Mouse (Mus musculus): ENCODE measurements around the gene Plxna4. TPM values are rescaled to one million over a fixed set of nuclear protein-coding genes. Genes with fewer than 3 reads are reported as not detected.

Gene Plxna4
- polyA plus RNA-seq, 1 experiment from 2014 or later, result 7.4 TPM

DNA sequence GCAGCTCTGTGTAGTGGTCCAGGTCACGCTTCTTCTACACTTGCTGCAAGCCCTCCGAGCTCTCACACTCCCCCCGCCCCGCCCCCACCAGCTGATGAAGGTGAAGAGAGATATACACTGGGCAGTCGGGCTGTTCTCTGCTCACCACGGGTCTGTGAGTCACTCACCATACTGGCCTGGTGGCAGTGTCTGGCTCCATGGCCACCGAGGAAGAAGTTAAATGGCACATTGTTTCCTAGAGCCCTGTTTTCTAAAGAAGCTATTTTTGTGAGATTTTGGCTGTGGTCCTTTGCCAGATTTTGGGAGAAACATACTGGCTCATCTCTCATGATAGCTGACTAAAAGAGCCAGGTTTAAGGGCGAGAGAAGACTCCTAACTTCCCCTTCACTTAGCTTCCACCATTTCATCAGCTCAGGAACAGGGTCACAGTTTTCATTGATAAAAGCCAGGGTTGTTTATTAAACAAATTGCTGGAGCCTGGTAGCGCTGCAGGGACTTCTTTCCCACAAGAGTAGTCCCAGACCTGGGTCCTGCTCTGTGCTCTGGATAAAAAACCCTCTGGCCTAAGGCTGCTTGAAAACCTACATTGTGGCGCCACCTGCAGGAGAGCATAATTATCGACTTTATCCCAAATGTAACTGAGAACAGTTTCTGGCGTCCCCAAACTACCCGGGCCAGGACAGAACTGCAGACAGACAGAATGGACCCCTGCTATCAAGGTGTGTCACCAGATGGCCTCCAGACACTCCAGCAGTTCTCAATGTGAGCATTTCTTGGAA lies 3.2 kb upstream of the Plxna4 start:
- Histone ChIP-seq H3K4me1 (ENCODE audit: control insufficient read depth, insufficient read depth, low read length) (peaks cover 6% of the 10 kb centered on the region; the same call in 1 of the 2 replicates), H3K27me3 (ENCODE audit: control insufficient read depth, insufficient read depth, low read length) (peaks cover 15% of the 10 kb centered on the region), H3K4me2 (ENCODE audit: low read depth) (no peak overlapping the region), H3K36me3 (ENCODE audit: control insufficient read depth, insufficient read depth, low read length) (no peaks in the 10 kb centered on the region), H3K9me3 (ENCODE audit: control insufficient read depth, low read length) (no peaks in the 10 kb centered on the region), H3K27ac (ENCODE audit: low read depth, low read length) (no peak overlapping the region), H3K4me3 (ENCODE audit: low read depth, low read length) (no peak overlapping the region), H3K9ac (ENCODE audit: low read length) (no peak overlapping the region)
- no peak for ATAC-seq (ENCODE audit: insufficient read depth, low FRiP score, low TSS enrichment)
- peak; percentile 73 for DNase-seq (ENCODE audit: low spot score)
- WGBS, result 41% methylated on average over 13 of the region's 13 CpGs

DNA sequence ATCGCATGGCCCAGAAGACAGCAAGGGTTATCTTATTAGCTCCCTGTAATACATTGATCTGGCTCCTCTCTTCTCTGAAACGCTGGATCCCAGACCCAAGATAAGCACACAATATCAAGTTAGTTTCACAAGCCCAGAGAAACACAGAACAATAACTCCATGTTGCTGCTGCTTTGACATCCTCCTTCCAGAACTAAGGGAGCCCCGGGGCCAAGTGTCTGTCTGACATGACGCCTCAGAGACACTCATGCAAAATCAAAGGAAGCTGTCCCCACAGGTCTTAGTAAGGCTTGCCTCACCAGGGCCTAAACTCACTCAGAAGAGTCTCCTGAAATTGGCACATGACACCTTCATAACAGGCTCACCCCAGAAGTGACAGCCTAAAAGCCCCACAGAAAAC lies 1.6 kb upstream of the Plxna4 start:
- no peaks in the 10 kb centered on the region for H3K9me3 ChIP-seq (ENCODE audit: control insufficient read depth, low read length)
- H3K27me3 ChIP-seq (ENCODE audit: control insufficient read depth, insufficient read depth, low read length), result peaks cover 18% of the 10 kb centered on the region
- no peak overlapping the region for H3K27ac ChIP-seq (ENCODE audit: low read depth, low read length)
- peaks cover 6% of the 10 kb centered on the region; the same call in 1 of the 2 replicates for H3K4me1 ChIP-seq (ENCODE audit: control insufficient read depth, insufficient read depth, low read length)
- H3K36me3 ChIP-seq (ENCODE audit: control insufficient read depth, insufficient read depth, low read length), result no peaks in the 10 kb centered on the region
- 73% methylated on average over 4 of the region's 4 CpGs for WGBS
- H3K4me3 ChIP-seq (ENCODE audit: low read depth, low read length), result no peak overlapping the region
- H3K9ac ChIP-seq (ENCODE audit: low read length), result no peak overlapping the region
- DNase-seq (ENCODE audit: low spot score), result no peak
- H3K4me2 ChIP-seq (ENCODE audit: low read depth), result no peak overlapping the region
- ATAC-seq (ENCODE audit: insufficient read depth, low FRiP score, low TSS enrichment), result no peak

DNA sequence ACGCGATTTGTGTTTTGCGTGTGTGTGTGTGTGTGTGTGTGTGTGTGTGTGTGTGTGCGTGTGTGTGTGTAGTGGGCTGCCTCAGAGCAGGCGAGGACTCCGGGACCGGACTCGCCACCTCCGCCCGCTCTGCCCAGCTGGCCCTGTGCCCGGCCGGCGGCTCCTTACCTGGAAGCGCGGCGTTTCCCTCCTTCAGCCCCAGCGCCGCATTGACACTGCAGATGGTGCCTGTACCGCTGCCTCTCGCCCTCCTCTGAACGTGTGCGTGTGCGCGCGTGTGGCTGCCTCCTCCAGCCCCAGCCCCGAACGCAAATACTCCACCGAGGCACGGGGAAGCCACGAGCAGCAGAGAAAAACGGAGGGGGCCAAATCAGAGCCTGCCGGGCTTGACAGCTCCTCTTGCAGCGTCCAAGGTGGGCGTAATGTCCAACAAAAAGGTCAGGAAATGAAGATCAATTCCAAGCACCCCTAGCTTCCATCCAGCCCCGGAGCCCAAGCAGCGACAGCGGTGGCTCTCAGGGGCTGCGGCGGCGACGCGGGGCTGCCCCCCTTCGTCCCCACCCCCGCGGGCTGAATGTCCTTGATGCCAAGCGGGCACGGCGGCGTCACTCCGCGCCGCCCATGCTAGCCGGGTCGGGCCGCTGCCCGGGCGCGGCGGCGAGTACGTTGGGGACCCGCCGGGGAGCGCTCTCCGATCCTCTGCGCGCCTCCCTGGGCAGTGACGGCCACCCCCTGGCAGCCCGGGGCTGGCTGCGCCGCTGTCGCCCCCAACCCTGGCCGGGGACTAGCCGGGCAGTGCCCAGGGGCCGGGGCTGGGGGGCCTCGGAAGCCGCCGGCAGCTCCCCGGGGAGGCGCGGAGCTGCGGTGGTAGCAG lies 619 bp downstream of the Plxna4 start:
- Histone ChIP-seq H3K9ac (ENCODE audit: low read length) (peak overlapping the region; percentile 76), H3K4me3 (ENCODE audit: low read depth, low read length) (peak overlapping the region; percentile 75), H3K4me2 (ENCODE audit: low read depth) (peak overlapping the region; percentile 99), H3K4me1 (ENCODE audit: control insufficient read depth, insufficient read depth, low read length) (peaks cover 9% of the 10 kb centered on the region), H3K27ac (ENCODE audit: low read depth, low read length) (peak overlapping the region; percentile 78), H3K36me3 (ENCODE audit: control insufficient read depth, insufficient read depth, low read length) (no peaks in the 10 kb centered on the region), H3K27me3 (ENCODE audit: control insufficient read depth, insufficient read depth, low read length) (peaks cover 18% of the 10 kb centered on the region), H3K9me3 (ENCODE audit: control insufficient read depth, low read length) (no peaks in the 10 kb centered on the region)
- ATAC-seq (ENCODE audit: insufficient read depth, low FRiP score, low TSS enrichment), result peak; percentile 56
- under 1% methylated on average over 77 of the region's 82 CpGs for WGBS
- peak; percentile 55 for DNase-seq (ENCODE audit: low spot score)

DNA sequence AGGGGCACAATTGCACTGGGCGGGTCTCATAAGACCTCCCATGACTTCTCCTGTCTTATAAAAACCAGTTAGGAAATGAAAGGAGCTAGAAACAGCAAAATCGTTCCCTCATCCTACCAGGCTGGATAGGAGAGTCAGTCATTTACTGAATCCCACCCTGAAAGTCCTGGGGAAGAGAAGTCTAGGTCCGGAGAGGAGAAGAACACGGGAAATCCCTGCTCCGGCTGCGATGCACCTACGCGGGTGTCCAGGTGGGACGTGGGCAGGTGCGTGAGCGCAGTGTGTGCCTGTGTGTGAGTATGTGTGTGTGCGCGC lies 1.2 kb downstream of the Plxna4 start:
- ATAC-seq (ENCODE audit: insufficient read depth, low FRiP score, low TSS enrichment) (no peak), DNase-seq (ENCODE audit: low spot score) (no peak)
- H3K27me3 ChIP-seq (ENCODE audit: control insufficient read depth, insufficient read depth, low read length), result peaks cover 18% of the 10 kb centered on the region
- no peak overlapping the region for H3K27ac ChIP-seq (ENCODE audit: low read depth, low read length)
- no peaks in the 10 kb centered on the region for H3K36me3 ChIP-seq (ENCODE audit: control insufficient read depth, insufficient read depth, low read length)
- peaks cover 9% of the 10 kb centered on the region for H3K4me1 ChIP-seq (ENCODE audit: control insufficient read depth, insufficient read depth, low read length)
- H3K9me3 ChIP-seq (ENCODE audit: control insufficient read depth, low read length), result no peaks in the 10 kb centered on the region
- 4% methylated on average over 13 of the region's 13 CpGs for WGBS
- H3K4me2 ChIP-seq (ENCODE audit: low read depth), result peak overlapping the region; percentile 99
- H3K4me3 ChIP-seq (ENCODE audit: low read depth, low read length), result peak overlapping the region; percentile 75
- peak overlapping the region; percentile 76 for H3K9ac ChIP-seq (ENCODE audit: low read length)

DNA sequence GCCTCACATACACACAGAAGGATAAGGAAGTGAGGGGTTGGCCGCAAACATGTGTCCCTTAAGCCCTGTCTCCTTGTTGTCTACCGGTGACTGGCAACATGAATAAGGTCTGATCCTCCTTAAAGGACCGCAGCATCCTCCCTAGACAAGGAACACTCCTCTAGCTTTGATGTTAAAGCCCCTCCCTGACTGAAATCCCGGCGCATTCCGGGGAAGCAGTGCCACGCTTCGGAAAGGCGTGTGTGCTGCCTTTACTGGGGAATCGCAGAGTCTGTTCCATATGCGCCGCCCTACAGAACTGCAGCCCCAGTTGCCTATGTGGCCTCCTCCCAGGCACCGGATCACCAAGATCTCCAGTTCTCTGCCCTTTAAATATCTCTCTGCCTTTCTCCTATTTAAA lies 1.6 kb downstream of the Plxna4 start:
- 1% methylated on average over 13 of the region's 13 CpGs for WGBS
- DNase-seq (ENCODE audit: low spot score), result peak; percentile 52
- peaks cover 9% of the 10 kb centered on the region for H3K4me1 ChIP-seq (ENCODE audit: control insufficient read depth, insufficient read depth, low read length)
- H3K9me3 ChIP-seq (ENCODE audit: control insufficient read depth, low read length), result no peaks in the 10 kb centered on the region
- H3K4me2 ChIP-seq (ENCODE audit: low read depth), result peak overlapping the region; percentile 99
- no peaks in the 10 kb centered on the region for H3K36me3 ChIP-seq (ENCODE audit: control insufficient read depth, insufficient read depth, low read length)
- no peak for ATAC-seq (ENCODE audit: insufficient read depth, low FRiP score, low TSS enrichment)
- peak overlapping the region; percentile 75 for H3K4me3 ChIP-seq (ENCODE audit: low read depth, low read length)
- no peak overlapping the region; the same call in 1 of the 2 replicates for H3K9ac ChIP-seq (ENCODE audit: low read length)
- H3K27me3 ChIP-seq (ENCODE audit: control insufficient read depth, insufficient read depth, low read length), result peaks cover 18% of the 10 kb centered on the region
- no peak overlapping the region for H3K27ac ChIP-seq (ENCODE audit: low read depth, low read length)

DNA sequence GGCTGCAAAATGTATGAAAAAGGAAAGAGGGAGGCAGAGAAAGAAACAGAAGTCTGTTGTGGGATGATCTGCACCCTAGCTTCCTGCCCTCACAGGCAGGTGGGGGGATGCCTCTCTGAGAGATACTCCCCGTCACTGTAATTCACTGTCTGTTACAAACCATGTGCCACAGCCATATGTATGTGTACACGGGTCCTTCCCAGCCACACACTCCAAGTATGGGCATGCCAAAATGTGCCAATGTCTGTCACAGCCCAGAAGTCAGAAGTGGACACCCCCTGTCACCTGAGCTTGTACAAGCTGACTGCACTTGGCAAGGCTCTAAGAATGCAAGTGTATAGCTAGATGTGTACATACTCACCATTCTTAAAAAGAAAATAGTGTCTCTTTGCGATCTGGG lies 2.8 kb downstream of the Plxna4 start:
- Histone ChIP-seq H3K9ac (ENCODE audit: low read length) (no peak overlapping the region), H3K4me1 (ENCODE audit: control insufficient read depth, insufficient read depth, low read length) (peaks cover 9% of the 10 kb centered on the region), H3K4me2 (ENCODE audit: low read depth) (peak overlapping the region; percentile 29), H3K36me3 (ENCODE audit: control insufficient read depth, insufficient read depth, low read length) (no peaks in the 10 kb centered on the region), H3K4me3 (ENCODE audit: low read depth, low read length) (peak overlapping the region; percentile 75), H3K27me3 (ENCODE audit: control insufficient read depth, insufficient read depth, low read length) (peaks cover 18% of the 10 kb centered on the region), H3K9me3 (ENCODE audit: control insufficient read depth, low read length) (no peaks in the 10 kb centered on the region), H3K27ac (ENCODE audit: low read depth, low read length) (no peak overlapping the region)
- DNase-seq (ENCODE audit: low spot score), result no peak
- ATAC-seq (ENCODE audit: insufficient read depth, low FRiP score, low TSS enrichment), result no peak
- WGBS, result 38% methylated on average over 3 of the region's 3 CpGs

DNA sequence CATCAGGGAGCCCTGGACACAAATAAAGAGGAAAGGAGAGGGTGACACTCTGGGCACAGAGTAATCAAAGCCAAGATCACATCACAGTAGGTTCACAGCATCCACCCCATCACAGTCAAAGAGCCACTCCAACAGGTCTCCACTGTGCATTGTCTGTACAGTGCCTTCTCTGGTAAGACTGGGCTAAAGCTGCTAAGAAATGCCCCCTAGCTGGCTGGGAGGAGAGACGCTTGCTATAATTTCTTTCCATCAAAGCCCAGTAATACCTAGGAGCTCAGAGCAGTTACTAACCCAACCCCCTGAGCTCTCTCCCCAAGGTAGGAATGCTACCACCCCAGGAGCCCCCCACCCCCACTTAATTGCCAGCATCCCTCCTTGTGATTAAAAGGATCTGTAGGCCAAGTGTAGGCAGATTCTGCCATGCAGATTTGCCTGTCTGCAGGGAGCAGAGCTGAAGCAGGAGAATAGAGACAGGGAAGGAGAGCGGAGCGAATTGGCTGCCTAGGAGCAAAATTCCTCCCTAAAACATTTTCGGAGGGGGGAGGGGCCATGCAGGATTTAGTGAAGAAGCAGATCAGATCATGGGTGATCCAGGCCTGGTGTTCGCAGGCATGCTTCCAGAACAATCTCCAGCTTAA lies 3.6 kb downstream of the Plxna4 start:
- Histone ChIP-seq H3K9me3 (ENCODE audit: control insufficient read depth, low read length) (no peaks in the 10 kb centered on the region), H3K4me2 (ENCODE audit: low read depth) (peak overlapping the region; percentile 1; the same call in 1 of the 2 replicates), H3K36me3 (ENCODE audit: control insufficient read depth, insufficient read depth, low read length) (no peaks in the 10 kb centered on the region), H3K27me3 (ENCODE audit: control insufficient read depth, insufficient read depth, low read length) (peaks cover 18% of the 10 kb centered on the region), H3K4me1 (ENCODE audit: control insufficient read depth, insufficient read depth, low read length) (peaks cover 9% of the 10 kb centered on the region), H3K9ac (ENCODE audit: low read length) (no peak overlapping the region), H3K27ac (ENCODE audit: low read depth, low read length) (no peak overlapping the region), H3K4me3 (ENCODE audit: low read depth, low read length) (no peak overlapping the region; the same call in 1 of the 2 replicates)
- ATAC-seq (ENCODE audit: insufficient read depth, low FRiP score, low TSS enrichment) (no peak), DNase-seq (ENCODE audit: low spot score) (no peak)
- whole genome bisulfite sequencing, result 16% methylated on average over 5 of the region's 5 CpGs

DNA sequence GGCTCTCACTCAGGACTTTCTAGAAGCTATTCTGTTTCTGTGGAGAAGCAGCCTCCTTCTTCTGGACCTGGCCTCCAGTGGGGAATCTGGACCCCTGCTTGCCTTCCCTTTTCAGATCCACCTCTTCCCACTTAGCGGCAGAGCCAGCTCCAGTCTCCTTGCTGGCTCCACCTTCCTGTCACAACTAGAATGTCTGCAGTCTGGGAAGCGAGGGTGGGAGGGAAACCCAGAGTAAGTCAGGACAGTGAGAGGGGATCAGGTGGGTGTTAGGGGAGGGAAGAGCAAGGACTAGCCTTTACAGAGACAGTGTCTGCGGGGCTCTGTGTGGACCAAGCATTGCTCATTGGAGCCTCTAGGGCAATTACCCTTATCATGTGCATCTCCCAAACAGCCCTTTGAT lies 4.4 kb downstream of the Plxna4 start:
- Histone ChIP-seq H3K9me3 (ENCODE audit: control insufficient read depth, low read length) (no peaks in the 10 kb centered on the region), H3K27me3 (ENCODE audit: control insufficient read depth, insufficient read depth, low read length) (peaks cover 17% of the 10 kb centered on the region), H3K4me3 (ENCODE audit: low read depth, low read length) (no peak overlapping the region), H3K9ac (ENCODE audit: low read length) (no peak overlapping the region), H3K4me1 (ENCODE audit: control insufficient read depth, insufficient read depth, low read length) (peaks cover 9% of the 10 kb centered on the region), H3K36me3 (ENCODE audit: control insufficient read depth, insufficient read depth, low read length) (no peaks in the 10 kb centered on the region), H3K4me2 (ENCODE audit: low read depth) (peak overlapping the region; percentile 5; the same call in 1 of the 2 replicates), H3K27ac (ENCODE audit: low read depth, low read length) (no peak overlapping the region)
- DNase-seq (ENCODE audit: low spot score) (peak; percentile 46), ATAC-seq (ENCODE audit: insufficient read depth, low FRiP score, low TSS enrichment) (no peak)
- WGBS, result 15% methylated on average over 3 of the region's 3 CpGs
